Mouse (Mus musculus) liver, embryonic 15.5 days (tissue): Measurements from ENCODE around the gene Sap30bp. TPM values are rescaled to one million over a fixed set of nuclear protein-coding genes. Genes with fewer than 3 reads are reported as not detected.

ENCODE experiments used
- ATAC-seq: fragments of 200-750 bp; cut with Nextera tagmentation; 2 replicates; pipeline ENCODE4 v1.8.0; 2017; ENCODE audit warnings: moderate number of reproducible peaks, mild to moderate bottlenecking, moderate library complexity; ENCODE audit not compliant: insufficient read depth
- H3K27ac ChIP-seq: fragments of 300-500 bp; sonication (generic); replicated peaks from 2 replicates; pipeline ENCODE4 v1.5.1; 2015; ENCODE audit warnings: mild to moderate bottlenecking, inconsistent platforms
- H3K27me3 ChIP-seq: fragments of 300-500 bp; sonication (generic); 2 replicates; pipeline ENCODE4 v1.6.1; 2015; ENCODE audit warnings: mild to moderate bottlenecking, inconsistent platforms
- H3K36me3 ChIP-seq: fragments of 300-500 bp; sonication (generic); replicated peaks from 2 replicates; pipeline ENCODE4 v1.6.1; 2015; ENCODE audit warnings: moderate library complexity, mild to moderate bottlenecking, inconsistent platforms
- H3K4me1 ChIP-seq: fragments of 300-500 bp; sonication (generic); replicated peaks from 2 replicates; pipeline ENCODE4 v1.6.1; 2015; ENCODE audit warnings: inconsistent platforms
- H3K4me2 ChIP-seq: fragments of 300-500 bp; sonication (generic); 2 replicates; pipeline ENCODE4 v1.6.1; 2015; ENCODE audit warnings: moderate library complexity, mild to moderate bottlenecking, inconsistent platforms
- H3K4me3 ChIP-seq: fragments of 300-500 bp; sonication (generic); replicated peaks from 2 replicates; pipeline ENCODE4 v1.5.1; 2015; ENCODE audit warnings: mild to moderate bottlenecking, inconsistent platforms
- H3K9ac ChIP-seq: fragments of 300-500 bp; sonication (generic); 2 replicates; pipeline ENCODE4 v1.6.1; 2015; ENCODE audit warnings: moderate library complexity, mild to moderate bottlenecking, inconsistent platforms
- H3K9me3 ChIP-seq: fragments of 300-500 bp; sonication (generic); replicated peaks from 2 replicates; pipeline ENCODE4 v1.6.1; 2016; ENCODE audit warnings: inconsistent platforms
- WGBS: fragments of 180-500 bp; shearing (Covaris S2); methylation state at CpG from one replicate; pipeline ENCODE4 v1.1.7; 2015; ENCODE audit warnings: mixed read lengths; ENCODE audit not compliant: insufficient replicate concordance; 5-methylcytosine and 5-hydroxymethylcytosine counted together
- polyA plus RNA-seq: library from polyadenylated mRNA; unstranded; fragments of >200 nt; fragmentation: Nextera tagmentation; extraction: Ambion mirVana; gene quantifications from 2 replicates; pipeline ENCODE4 v1.2.1, GENCODE M21; 2015

Sap30bp gene
- polyA plus RNA-seq, 1 experiment from 2014 or later: 15.0 TPM

DNA sequence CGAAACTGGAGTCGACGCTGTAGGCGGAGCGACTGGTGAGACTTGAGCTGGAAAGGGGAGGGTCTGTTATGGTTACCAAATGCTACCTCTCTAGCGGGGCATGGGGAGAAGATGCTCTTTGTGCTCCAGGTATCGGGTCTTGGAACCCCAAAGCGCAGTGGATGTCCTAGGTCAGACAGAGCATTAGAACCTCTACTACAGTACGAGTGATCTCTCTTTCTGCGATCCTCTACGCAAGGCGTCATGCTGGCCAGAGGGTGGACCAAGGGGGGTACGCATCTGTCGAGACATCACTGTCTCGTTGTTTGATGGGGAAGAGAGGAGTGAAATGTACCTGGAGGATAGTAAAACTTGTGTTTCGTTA, 647 bp downstream of the Sap30bp start:
- Histone ChIP-seq H3K4me2 (peak overlapping the region; percentile 78), H3K27ac (peak overlapping the region; percentile 65), H3K36me3 (peaks cover 31% of the 10 kb centered on the region), H3K9me3 (no peaks in the 10 kb centered on the region), H3K4me3 (peak overlapping the region; percentile 81), H3K27me3 (no peaks in the 10 kb centered on the region), H3K4me1 (peaks cover 32% of the 10 kb centered on the region), H3K9ac (peak overlapping the region; percentile 76)
- WGBS: under 1% methylated on average over 16 of the region's 16 CpGs
- peak; percentile 47 for ATAC-seq

DNA sequence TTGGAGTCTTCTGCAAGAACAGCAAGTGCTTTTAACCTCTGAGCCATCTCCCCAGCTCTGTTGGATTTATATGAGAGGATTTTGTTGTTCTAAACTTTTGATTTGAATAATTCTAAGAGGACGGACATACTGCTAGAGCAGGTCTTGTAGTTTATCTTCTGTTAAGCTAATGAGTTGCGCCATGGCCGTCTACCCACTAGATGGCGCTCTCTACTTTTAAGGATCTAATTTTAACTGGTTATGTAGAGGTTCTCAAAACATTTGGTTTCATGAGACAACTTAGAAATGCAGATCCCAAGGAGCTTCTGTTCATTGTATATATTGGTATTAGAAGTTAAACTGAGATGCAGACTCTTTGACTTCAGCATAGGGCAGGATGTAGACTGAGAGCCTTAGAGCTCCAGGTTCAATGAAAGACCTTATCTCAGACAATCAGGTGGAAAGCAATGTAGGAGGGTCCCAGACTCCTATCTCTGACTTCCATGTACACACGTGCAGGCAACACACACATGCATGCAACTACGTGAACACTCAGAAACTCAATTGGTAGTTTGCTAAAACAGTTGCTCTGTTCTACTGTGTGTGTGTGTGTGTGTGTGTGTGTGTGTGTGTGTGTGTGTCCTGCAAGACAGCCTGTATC, 6.7 kb downstream of the Sap30bp start:
- WGBS: 14% methylated on average over 6 of the region's 6 CpGs
- peaks cover 70% of the 10 kb centered on the region for H3K36me3 ChIP-seq
- H3K9ac ChIP-seq: no peak overlapping the region
- no peaks in the 10 kb centered on the region for H3K9me3 ChIP-seq
- peaks cover 6% of the 10 kb centered on the region for H3K4me1 ChIP-seq
- no peak overlapping the region for H3K4me2 ChIP-seq
- peak; percentile 22; the same call in 1 of the 2 replicates for ATAC-seq
- 0 out of 2 replicates have a peak overlapping the region, but pooled peaks have one; percentile 19 for H3K27ac ChIP-seq
- H3K27me3 ChIP-seq: no peaks in the 10 kb centered on the region
- no peak overlapping the region for H3K4me3 ChIP-seq

DNA sequence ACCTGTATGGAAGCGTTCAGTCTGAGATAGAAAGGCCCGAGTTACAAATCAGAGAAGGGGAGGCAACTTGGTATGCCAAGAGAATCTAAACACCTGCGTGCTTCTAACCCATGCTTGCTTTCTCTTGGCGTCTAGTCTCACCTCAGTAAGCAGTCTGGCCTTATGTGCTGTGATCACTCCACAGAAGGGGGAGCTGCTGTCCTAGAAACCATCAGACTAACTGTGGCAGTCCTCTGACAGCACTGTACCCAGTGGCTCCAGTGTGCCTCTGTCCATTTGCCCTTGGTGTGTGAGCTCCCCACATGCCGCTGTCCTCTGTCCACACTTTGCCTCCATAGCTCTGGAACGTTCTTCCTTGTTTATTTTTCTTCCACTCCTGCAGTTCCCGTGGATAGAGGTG, 8.9 kb downstream of the Sap30bp start:
- H3K4me3 ChIP-seq: no peak overlapping the region
- ATAC-seq: no peak
- peaks cover 69% of the 10 kb centered on the region for H3K36me3 ChIP-seq
- H3K4me1 ChIP-seq: peaks cover 3% of the 10 kb centered on the region; the same call in 1 of the 2 replicates
- no peak overlapping the region for H3K9ac ChIP-seq
- H3K27me3 ChIP-seq: no peaks in the 10 kb centered on the region
- no peak overlapping the region for H3K27ac ChIP-seq
- H3K9me3 ChIP-seq: no peaks in the 10 kb centered on the region
- no peak overlapping the region for H3K4me2 ChIP-seq
- 83% methylated on average over 7 of the region's 7 CpGs for WGBS

DNA sequence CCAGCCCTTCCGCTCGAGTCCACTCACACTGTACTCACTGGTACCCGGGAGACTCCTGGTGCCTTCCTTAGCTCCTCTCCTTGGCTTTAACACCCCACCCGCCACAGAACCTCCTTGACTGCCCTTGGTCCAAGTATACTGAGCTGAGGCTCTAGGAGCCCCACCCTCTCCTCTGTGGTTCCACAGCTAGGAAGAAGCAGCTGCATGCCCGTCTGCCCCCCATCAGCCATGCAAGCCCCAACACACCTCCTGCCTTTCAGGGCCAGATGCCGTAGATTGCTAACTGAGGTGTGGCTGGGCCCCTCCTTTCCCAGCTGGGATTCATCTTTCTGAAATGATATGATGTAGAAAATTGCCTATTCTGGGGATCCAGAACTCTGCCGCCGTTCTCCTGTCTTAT, 12.2 kb downstream of the Sap30bp start:
- 82% methylated on average over 8 of the region's 8 CpGs for WGBS
- ATAC-seq: no peak
- H3K4me3 ChIP-seq: no peak overlapping the region
- no peak overlapping the region for H3K27ac ChIP-seq
- H3K9me3 ChIP-seq: no peaks in the 10 kb centered on the region
- H3K4me1 ChIP-seq: no peaks in the 10 kb centered on the region
- peaks cover 58% of the 10 kb centered on the region for H3K36me3 ChIP-seq
- H3K27me3 ChIP-seq: no peaks in the 10 kb centered on the region
- no peak overlapping the region for H3K4me2 ChIP-seq
- H3K9ac ChIP-seq: no peak overlapping the region

DNA sequence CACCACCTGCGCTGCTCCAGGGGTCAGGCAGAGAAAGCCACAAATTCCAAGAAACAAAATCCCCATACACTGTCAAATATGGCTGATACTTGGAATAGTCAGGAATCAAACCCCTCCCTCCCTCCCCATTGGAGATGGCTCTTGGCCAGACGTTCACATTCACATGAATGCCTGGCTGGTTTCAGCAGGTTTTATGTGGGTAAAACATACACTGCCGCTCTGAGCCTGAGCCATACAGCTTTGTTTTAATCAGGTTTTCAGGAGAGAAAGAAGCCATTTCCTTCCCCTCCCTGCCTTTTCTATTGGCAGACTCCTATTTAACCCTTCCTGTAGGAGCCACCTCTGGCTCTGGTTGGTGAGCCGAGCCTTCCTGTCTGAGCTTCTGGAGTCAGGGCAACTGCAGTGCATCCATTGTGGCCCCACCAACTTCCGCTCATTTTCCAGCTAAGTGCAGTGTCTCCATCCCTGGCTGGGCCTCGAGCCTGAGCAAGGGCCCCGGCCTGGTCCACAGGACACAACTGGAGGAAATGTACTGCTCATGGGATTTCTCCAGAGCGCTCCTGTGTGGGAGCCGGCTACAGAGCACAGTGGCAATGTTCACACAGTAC, 13.2 kb downstream of the Sap30bp start:
- Histone ChIP-seq H3K36me3 (peaks cover 57% of the 10 kb centered on the region), H3K27ac (no peak overlapping the region), H3K9me3 (no peaks in the 10 kb centered on the region), H3K9ac (no peak overlapping the region), H3K4me3 (no peak overlapping the region), H3K4me2 (no peak overlapping the region), H3K27me3 (no peaks in the 10 kb centered on the region), H3K4me1 (no peaks in the 10 kb centered on the region)
- 84% methylated on average over 9 of the region's 9 CpGs for WGBS
- ATAC-seq: no peak

DNA sequence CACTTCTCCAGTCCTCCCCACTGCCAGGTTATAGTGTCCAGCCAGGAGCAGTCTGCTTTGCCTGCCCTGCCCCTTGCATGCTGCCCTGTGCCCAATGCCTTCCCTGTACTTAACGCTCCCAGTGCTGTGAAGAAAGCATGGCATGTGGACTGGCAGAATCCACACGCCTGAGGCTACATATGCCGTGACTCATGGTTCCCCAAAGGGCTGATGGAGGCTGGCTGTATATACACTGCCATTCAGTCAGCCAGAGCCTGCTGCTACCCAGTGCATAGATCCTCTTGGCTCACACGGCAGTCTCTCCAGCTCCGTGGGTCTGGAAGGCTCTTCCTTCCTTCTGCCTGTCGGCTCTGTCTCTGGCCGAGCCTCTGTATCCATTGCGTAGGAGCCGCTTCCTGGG, 15.2 kb downstream of the Sap30bp start:
- H3K9me3 ChIP-seq: no peaks in the 10 kb centered on the region
- peaks cover 59% of the 10 kb centered on the region for H3K36me3 ChIP-seq
- no peaks in the 10 kb centered on the region for H3K27me3 ChIP-seq
- no peak overlapping the region for H3K9ac ChIP-seq
- H3K4me2 ChIP-seq: no peak overlapping the region
- H3K4me3 ChIP-seq: no peak overlapping the region
- H3K4me1 ChIP-seq: no peaks in the 10 kb centered on the region
- no peak for ATAC-seq
- WGBS: 89% methylated on average over 9 of the region's 9 CpGs
- H3K27ac ChIP-seq: no peak overlapping the region

DNA sequence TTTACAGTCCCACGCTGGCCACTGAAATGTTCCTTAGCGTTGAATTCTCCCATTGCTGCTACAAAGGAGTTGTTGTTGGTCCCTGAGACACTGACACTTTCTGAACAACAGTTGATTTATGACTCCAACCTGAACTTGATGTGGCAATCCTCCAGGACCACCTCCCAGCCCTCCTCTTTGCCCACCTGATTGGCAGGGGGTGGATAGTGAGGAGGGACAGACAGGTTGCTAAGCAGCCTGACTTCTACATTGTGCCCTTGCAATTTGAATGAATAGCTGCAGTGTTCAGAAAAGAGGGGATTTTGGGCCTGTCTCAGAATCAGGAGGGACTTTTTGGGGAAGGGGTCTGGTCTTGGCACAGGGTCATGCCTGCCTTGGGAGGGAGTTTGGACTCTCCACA, 17.6 kb downstream of the Sap30bp start:
- Histone ChIP-seq H3K27ac (no peak overlapping the region), H3K4me3 (no peak overlapping the region), H3K4me2 (no peak overlapping the region), H3K36me3 (peaks cover 73% of the 10 kb centered on the region), H3K9ac (no peak overlapping the region), H3K27me3 (no peaks in the 10 kb centered on the region), H3K9me3 (no peaks in the 10 kb centered on the region), H3K4me1 (peaks cover 7% of the 10 kb centered on the region; the same call in 1 of the 2 replicates)
- 88% methylated on average over 2 of the region's 2 CpGs for WGBS
- ATAC-seq: no peak

DNA sequence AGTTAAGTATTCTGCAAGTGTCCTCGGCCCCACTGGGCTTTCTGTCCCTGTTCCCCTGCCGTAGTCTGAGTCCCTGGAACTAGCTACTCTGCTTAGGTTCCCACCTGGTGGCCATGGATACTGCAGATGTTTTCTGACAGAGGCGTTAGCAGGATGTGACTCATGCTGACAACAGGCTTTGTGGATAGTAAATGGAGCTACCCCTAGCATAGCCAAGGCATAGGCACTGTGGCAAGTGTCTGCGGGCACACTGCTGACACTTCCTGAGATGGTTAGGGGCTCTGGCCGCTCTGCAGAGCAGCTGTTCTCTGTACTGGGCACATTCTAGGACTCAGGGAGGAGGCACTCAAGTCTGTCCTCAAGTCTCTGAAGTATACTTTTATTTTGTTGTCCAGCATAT, 21.6 kb downstream of the Sap30bp start:
- WGBS: 74% methylated on average over 5 of the region's 5 CpGs
- Histone ChIP-seq H3K4me2 (no peak overlapping the region), H3K27me3 (no peaks in the 10 kb centered on the region), H3K4me3 (no peak overlapping the region), H3K9ac (no peak overlapping the region), H3K9me3 (no peaks in the 10 kb centered on the region), H3K36me3 (peaks cover 62% of the 10 kb centered on the region), H3K4me1 (peaks cover 7% of the 10 kb centered on the region; the same call in 1 of the 2 replicates), H3K27ac (no peak overlapping the region)
- no peak for ATAC-seq

DNA sequence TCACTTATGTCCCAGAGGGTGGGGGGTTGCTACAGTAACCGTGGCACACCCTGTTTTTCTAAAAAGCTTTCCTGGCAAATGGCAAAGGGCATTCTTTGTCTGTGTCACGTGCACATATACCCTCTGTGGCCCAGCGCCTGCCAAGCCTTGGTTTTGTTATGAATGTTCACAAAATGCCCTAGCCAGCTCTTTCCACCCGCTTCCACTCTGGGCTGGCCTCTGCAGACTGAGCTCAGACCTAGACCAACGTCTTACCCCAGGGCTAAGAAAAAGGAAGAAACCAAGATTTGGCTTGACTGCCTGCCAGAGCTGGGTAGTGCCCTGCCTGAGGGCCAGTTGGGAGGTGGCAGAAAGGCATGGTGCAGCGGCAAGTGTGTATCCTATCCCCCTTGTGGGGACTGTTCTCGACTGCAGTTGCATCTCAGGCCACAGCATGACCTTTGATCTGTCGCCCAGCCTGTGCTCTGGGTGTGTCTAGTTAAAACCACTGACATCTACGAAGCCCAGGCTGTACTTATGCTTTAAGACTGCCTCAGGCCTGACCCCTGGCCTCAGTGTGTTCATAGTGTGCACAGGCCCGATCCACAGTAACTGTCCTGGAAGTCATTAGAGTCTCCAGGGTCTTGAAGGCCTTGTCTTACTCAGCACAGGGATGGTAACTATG, 22.2 kb downstream of the Sap30bp start:
- Histone ChIP-seq H3K9me3 (no peaks in the 10 kb centered on the region), H3K36me3 (peaks cover 68% of the 10 kb centered on the region), H3K9ac (no peak overlapping the region), H3K27me3 (no peaks in the 10 kb centered on the region), H3K4me1 (peaks cover 7% of the 10 kb centered on the region; the same call in 1 of the 2 replicates), H3K4me2 (no peak overlapping the region), H3K4me3 (no peak overlapping the region), H3K27ac (no peak overlapping the region)
- WGBS: 69% methylated on average over 10 of the region's 10 CpGs
- no peak for ATAC-seq

DNA sequence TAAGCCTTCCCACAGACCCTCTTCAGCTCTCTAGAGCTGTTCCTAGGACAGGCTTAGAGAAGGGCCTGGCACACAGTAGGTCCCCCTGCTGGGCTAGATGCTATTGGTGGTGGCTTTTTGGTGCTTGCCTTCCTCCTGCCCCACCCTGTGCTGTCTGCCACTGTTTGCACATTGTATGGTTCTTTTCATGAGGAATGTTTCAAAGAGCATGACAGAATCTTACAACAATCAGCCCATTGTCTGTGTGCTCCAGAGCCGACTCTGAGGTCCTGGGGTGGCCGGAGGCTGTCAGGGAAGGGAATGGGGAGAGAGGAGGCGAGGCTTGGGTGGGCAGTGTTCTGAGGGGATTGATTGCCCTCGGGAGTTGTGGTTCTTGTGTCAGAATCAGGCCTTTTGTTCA, 23.4 kb downstream of the Sap30bp start:
- no peak overlapping the region for H3K9ac ChIP-seq
- 78% methylated on average over 4 of the region's 4 CpGs for WGBS
- H3K36me3 ChIP-seq: peaks cover 70% of the 10 kb centered on the region

DNA sequence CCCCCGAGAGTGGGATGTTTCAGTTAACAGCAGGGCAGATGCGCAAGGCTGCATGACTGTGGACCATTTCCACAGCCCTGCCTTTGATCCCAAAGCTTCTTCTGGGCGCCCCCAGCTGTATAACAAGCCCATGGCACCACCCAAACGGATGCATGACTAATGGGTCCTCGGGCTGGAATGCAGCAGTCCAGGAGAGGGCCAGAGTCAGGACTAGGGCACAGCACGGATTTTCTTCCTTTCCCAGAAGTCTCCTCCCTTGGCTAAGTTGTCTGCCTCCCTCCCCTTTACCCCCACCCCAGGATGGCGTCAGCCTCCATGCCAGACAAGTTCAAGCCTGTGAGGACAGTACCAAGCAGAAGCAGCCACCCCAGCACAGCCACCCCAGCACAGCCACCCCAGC, 24.9 kb downstream of the Sap30bp start:
- H3K27ac ChIP-seq: no peak overlapping the region
- no peak overlapping the region for H3K4me3 ChIP-seq
- H3K36me3 ChIP-seq: peaks cover 71% of the 10 kb centered on the region
- ATAC-seq: no peak
- H3K4me1 ChIP-seq: peaks cover 7% of the 10 kb centered on the region; the same call in 1 of the 2 replicates
- H3K4me2 ChIP-seq: no peak overlapping the region
- 80% methylated on average over 7 of the region's 7 CpGs for WGBS
- H3K9ac ChIP-seq: no peak overlapping the region
- no peaks in the 10 kb centered on the region for H3K9me3 ChIP-seq
- H3K27me3 ChIP-seq: no peaks in the 10 kb centered on the region

More for the DNA sequence above, 23.4 kb downstream of the Sap30bp start:
- peaks cover 7% of the 10 kb centered on the region; the same call in 1 of the 2 replicates for H3K4me1 ChIP-seq
- H3K4me2 ChIP-seq: no peak overlapping the region
- no peak overlapping the region for H3K27ac ChIP-seq
- no peaks in the 10 kb centered on the region for H3K27me3 ChIP-seq
- no peak overlapping the region for H3K4me3 ChIP-seq
- no peaks in the 10 kb centered on the region for H3K9me3 ChIP-seq
- no peak for ATAC-seq
